Mouse (Mus musculus) thymus, adult 18-20 months (tissue): ENCODE results near the gene Hopx.
A peak's percentile ranks its signal among the peaks of the same experiment; 100 is the strongest.

Source experiments
- DNase-seq, 2 experiments: peaks; one replicate each; pipeline ENCODE4 v3.0.0; 2022; ENCODE audit warnings: mixed read lengths in 2 of 2

Gene Hopx

DNA sequence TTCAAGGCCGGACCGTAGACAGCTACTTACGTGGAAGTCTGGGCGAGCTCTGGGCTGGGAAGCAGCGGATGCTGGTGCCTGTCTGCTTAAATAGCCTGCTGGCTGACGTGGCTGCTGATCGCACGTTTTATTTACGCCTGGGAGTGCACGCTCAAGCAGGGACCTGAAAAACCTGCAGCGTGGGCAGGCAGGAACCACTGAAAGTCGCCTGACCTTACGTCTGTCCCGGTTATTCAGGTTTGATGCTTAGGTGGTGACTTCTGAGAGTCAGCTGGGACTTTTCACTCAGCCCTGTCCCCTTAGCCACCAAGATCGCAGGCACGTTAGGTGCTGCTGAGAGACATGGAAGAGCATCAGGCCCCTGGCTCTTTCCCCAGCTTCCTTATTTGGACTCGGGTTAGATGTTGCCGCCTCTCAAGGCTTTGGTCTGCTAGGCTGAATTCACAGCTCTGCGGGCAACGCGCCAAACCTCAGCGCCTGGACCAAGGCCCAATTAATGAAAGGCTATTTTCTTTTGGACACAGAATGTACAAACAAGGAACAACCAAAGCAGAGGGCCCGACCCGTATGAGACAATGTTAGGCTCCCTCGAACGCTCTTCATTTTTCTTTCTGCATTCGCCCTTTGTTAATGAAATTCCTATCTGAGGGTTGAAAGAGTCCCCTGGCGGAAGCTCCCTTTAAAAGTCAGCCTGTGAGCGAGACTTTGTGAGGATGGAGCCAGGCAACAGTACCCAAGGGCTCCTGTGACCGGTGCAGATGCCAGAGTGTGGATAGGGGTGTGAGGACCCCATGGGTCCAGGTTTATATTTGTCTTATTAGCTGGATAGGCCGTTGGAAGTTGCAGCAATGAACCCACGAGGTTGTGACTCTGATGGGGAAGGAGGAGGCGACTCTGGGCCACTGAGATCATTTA is at the start of gene Hopx:
Gene Hopx, minus strand, starts transcription at position 305 of the 915 bp plus-strand sequence.
- DNase-seq: no peak

DNA sequence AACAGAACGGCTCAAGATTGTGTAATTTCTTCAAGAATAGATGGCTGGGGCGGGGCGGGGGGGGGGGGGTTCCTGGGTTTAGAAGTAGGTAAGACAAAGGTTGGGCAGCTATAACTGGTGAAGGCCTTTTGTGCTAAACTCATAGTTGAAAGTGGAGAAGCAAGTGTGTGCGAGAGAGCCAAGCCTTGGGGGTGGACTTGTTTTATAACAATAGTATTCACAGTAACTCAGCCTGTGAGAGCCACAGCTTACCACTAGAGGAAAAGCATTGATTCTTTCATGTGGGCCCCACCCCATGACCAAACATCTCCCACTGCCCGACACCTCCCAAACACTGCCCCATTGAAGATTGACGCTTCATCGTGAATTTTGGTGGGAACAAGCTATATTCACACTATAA is 48.7 kb upstream of the Hopx start:
- DNase-seq: no peak

DNA sequence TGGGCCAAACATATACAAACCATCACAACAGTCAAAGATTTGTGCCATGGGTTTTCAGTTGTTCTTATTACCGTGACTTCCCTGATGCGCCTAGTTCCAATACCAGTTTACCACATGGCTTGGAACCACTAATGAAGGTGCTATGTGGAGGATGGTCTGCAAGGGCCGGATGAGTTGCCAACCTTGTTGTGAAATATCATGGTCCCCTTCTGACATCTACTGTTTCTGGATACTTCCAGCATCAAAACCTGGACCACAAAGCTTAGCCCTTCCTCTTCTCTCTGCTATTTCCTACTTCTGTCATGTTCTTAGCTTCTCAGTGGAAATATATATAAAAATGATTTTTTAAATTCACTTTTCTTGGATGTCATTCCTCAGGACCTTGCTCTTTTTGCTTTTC is 47.6 kb upstream of the Hopx start:
- DNase-seq: no peak

DNA sequence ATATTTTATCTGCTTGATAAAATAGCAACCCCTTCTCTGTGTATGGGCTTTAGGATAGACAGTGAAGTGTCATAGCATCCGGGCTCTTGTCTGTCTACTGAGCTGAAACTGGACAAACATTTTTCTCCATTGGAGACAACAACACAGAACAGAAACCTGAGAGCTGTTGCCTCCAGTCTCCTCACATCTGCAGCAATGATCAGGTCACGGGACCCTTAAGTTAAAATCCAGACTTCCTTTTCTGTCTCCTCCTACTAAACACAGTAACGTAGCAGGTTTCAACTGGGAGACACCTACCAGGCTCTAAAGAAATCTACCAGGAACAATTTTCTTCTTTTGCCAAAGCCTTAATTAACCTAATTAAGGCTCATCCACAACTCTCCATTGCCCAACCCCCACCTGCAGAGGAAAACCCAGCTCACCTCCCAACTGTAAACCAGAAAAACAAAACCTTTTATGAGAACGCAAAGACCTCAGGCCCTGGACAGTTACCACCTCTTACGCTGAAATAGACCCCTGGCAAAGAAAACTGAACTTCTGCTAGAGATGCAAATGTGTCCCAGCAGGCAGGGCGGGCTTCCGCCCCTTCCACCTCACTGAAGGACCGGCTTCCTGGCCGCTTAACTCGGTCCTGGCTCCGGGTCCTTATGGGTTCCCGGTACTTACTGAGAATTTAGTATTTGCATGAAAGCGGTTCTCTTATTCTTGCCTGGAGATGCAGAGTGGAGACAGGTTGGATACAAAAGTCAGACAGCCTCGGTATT is 43.0 kb upstream of the Hopx start:
- DNase-seq: no peak

DNA sequence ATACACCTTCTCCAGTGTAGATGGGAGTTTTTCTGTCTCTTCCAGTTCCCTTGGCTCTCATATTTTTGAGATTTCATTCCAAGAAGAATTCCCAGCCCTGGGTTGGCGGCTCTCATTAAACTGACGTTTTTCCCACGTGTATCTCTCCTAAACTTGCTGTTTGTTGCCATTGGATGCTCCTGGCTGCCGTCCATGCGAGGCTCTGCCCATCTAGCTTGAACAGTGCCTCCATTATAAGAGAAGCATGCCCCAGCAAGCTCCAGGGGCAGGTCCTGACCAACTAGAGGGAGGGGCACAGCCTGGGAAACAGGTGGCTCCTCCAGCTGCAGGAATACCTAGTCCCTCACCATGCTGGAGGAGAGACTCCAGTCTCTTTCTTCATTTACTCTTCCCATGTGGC is 42.0 kb upstream of the Hopx start:
- DNase-seq: no peak

DNA sequence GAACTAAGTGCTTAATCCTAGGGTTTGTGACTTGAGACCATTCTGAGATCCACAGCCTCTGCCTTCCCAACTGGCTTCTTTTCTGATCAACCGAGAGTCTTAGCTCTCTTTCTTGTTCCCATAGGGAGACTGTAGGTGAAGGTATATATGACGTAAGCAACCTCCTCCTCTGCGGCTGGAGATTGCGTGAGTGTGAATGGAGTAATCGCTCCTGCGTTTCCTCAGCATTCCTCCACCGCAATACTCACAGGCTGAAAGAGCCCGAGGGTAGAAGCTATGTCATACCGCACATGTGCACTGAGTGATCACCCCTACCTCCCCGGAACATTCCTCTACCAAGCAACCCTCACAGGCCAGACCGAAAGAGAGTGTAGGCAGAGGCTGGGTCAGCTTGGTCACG is 40.6 kb upstream of the Hopx start:
- no peak for DNase-seq

DNA sequence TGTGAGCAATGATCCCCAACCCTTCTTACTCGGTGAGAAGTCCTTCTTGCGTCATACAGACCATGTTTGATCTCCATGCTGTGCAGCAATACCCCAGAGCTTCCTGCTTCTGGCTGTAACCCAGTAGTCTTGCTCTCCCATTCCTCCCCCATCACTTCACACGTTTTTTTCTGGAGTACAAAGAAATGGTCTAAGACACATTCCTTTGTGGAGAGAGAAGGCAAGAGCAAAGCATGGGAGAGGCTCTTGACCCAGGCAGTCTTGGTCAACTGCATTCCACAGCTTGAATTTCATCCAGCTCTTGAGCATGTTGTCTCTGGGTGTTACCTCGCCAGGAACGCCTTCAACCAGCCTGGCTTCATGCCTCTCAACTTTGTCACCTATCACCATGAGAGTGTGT is 39.9 kb upstream of the Hopx start:
- no peak for DNase-seq

DNA sequence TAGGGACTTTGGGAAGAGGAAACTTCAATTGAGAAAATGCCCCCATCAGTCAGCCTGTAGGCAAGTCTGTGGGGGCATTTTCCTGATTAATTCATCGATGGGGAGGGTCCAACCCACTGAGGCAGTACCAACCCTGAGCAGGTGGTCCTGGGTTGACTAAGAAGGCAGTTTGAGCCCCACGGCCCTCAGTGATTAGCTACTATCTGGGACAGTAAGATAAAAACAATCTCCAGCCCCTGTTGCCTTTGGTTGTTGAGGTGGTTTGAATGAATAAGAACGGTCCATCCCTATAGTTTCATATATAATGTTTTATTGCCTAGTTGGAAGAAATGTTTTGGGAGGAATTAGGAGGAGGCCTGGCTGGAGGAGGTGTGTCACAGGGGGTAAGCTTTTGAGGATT is 36.8 kb upstream of the Hopx start:
- DNase-seq: no peak

DNA sequence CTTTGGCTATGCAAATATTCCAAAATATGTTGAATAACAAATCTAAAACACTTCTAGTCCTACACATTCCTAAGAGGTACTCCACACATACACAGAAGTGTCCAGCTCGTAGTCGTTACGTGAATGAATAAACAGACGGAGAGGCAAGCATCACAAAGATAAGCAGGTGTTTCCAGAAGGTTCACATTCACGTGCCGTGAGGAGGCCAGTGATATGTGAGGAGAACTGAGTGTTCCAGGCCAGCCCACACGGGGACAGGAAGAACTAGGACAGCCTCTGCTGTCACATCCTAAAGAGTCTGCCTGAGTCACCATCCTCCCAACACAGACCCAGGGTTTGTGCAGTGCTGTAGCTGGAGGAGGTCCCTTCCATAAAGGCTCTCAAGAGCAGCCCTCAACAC is 36.2 kb upstream of the Hopx start:
- DNase-seq: no peak

DNA sequence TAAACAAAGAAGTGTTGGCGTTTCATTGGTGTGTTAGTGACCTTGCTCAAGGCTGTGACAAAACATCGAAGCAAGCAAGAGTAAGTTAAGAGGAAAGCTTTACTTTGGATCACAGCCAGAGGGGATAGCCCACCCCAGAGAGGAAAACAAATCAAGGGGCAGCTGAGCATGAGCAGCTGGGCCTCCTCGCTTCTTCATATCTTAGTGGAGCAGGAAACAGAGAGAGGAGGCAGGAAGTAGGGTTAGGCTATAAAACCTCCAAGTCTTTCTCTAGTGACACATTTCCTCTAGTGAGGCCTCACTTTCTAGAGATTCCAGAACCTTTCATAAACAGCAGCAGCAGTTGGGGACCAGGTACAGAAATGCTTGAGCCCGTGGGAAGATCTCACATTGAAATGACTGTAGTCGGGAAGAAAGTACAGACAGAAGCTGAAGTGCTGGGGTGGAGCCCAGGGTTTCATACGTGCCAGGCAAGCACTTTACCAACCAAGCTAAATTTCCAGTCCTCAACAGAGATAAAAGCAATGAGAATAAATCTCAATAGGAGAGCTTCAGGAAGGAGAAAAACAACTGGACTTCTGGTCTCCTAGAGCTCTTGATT is 33.2 kb upstream of the Hopx start:
- DNase-seq: no peak

DNA sequence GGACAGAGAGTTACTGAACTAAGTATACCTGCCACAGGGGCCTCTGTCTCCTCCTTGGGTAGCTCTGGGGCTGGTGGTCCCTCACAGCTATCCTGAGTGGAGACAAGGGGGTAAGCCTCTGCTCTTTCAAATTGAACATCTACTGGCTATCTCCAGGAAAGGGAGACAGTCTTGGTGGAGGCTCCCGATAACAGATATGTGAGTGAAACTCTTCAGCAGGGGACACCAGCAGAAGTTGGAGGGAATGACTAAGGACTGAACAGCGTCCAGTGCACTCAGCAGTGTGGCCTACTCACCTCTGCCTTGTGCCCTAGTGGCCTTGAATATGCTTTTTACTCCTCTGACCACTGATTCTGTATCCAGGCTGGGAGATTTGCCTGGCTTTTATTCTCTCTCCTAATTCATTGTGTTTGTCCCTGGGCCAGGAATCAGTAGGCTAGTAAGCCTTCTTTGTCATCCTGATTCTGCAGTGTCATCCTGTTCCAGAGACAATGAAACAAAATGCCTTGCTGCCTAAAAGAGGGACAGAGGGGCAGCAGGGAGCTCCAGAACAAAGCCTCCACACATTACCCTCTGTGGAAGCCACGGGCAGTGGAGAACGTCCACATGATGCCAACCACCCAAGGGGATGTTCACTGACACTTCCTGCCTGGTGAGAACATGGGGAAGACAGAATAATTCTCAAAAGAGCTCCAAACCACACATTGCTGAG is 31.7 kb upstream of the Hopx start:
- DNase-seq: no peak

DNA sequence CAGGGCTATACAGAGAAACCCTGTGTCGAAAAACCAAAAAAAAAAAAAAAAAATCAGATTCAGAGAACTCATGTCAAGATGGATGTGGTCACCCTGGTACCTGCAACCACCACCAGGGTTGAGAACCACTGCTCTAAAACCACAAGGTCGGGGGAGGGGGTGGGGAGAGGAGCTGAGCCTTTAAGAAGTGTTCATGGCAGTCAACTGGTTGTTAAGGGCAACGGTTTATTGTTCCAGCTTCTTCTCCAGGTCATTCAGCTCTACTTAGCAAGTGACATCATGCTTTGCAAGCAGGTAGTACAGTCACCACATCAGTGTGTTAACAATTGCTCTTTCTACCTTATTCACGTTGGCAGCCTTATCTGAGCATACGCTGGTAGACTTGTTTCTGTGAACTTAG is 29.7 kb upstream of the Hopx start:
- DNase-seq: no peak

DNA sequence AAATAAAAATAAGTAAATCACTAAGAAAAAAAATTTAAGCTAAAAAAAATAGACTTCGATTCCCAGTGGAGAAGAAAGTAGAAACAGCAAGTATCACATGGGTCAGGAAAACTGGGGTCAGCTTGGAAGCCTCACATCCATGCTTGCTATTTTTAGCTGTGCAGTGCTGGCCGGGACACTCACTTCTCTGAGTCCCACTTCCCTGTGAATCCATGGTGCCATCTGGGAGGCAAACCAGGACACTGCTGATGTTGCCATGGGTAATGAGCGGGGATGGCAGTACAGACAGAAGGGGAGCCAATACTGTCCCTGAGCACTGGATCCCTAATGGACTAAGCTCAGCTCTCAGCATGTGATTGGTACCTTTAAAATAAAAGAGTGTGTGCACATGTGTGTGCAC is 28.2 kb upstream of the Hopx start:
- no peak for DNase-seq

DNA sequence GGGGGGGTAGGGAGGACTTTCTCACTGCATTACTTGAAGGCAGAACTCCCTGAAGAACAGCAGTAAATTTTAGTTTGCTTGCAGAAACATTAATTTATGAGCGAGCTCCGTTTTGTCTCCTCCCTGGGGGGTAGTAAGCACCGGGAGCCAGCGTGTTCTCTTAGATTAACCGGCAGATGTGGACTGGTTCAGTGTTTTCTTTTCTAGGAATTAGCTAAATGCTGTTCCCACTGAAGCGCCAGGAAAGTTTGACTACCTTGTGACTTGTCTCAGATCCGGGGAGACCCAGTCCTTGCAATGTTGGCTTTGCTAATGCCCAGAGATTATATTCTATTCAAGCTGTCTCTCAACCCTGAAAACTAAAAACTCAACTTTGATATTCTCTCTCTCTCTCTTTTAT is 26.4 kb upstream of the Hopx start:
- DNase-seq: no peak

DNA sequence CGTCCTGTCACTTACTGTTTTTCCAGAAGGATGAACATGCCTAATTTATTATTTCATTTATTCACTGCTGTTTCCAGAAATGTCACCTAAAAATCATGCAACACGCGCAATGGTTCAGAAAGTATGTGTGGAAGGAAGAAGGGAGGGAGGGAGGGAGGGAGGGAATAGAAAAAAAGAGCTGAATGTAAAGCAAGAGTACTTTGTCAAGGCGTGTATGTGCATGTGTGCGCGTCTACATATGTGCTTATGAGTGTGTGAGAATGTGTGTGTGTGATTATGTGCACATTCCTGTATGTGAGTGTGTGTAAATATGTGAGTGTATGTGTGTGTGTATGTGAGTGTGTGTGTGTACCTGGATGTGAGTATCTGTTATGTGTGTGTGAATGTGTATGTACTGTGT is 25.9 kb upstream of the Hopx start:
- no peak for DNase-seq

DNA sequence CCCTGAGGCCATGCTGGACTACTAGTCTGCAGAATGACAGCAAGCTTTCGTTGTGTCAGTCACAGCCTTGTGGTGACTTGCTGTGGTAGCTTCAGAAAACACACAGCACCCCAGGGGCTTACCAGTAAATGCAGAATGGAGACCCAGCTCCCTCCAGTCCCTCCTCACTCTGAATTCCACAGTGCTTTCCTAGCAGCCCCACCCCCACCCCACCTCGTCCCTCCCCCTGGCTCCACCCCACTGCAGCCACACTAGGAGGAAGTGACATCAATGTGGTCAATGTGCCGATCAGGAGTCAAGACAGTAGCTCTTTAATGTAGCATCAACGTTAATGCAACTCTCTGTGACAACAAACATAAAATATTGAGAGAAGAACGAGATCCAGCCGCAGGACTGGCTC is 25.2 kb upstream of the Hopx start:
- DNase-seq: peak in 1 of 2 experiments; percentile 17

DNA sequence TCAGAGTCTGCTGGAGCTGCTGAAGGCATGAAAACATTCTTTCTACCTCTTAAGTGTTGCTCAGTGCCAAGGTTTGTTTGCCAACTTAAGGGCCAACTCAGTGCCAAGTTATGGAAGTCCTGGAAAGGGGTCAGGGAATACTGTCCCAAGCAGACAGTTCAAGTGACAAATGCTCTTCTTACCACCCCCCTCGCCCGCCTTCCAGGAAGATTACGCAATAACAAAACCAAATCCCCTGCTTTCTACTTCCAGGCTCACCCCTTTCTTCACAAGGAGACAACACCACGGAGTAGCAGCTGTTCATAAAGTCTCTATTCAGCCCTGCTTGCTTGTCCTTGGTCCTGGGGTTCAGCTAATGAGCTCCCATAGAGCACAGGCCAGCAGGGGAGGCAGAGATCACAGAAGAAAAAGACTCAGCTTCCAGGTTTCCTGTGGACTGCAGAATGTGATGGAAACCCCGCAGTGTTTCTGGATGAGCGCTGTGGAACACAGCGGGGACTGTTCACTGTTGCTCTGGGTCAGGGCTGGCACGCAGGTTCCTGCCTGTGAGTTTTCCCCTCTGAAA is 22.9 kb upstream of the Hopx start:
- DNase-seq: no peak

DNA sequence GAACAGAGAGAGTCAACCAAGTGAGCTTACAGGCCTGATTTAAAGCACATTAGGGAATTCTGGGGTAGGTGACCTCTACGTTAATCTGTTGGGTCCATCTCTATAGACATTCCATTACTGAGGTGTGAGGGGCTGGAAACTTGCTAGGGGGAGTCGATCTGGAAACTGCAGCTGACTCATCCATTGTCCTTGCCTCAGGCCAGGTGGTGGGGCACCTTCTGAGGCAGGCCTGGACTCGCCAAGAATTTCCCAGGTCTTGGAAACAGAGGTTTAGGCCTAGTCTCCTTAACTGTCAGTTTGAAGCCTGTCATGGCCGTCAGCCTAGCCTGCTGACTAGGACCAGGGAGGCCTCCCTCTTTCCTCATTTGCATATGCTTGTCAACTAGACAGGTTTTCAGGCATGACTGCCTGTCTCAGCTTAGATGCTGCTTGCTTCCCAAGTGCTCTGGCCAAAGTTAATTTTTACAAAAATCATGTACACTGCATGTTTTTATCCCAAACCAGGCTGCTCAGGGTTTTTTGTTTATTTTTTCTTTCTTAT is 21.8 kb upstream of the Hopx start:
- DNase-seq: no peak

DNA sequence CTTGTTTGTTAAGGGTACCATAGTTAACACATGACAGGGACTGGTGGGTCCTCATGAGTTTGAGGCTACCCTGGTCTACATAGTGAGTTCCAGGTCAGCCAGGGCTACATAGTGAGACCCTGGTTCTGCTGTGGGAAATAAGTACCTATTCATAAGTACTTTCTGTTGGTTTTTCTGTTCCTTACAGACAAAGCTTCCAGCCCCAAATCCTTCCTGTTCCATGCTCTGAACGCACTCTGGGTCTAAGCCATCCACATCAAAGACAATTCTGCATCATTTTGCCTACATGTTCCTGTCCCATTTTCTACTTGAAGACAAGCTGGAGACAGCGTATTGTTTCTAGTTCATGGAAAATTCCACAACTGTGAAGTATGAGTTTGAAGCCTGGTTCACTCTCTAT is 20.0 kb upstream of the Hopx start:
- no peak for DNase-seq

DNA sequence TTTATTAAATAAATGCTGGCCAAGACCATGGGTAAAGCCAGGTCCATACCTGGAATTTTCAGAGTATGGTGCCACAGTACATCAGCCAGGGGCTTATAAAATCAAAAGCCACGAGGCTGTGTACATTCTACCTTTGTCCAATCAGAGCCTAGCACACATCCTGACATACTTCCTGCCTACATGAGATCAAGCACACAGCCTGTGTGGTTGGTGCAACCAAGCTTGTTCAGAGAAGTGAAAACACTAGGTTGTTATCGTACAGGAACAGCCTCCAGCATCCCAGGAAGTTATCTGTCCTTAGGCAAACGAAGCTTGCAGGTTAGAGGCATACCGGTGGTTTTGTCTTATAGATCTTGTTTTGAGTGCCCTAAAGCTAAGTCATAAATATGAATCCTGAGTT is 19.5 kb upstream of the Hopx start:
- peak in 1 of 2 experiments; percentile 36 for DNase-seq

DNA sequence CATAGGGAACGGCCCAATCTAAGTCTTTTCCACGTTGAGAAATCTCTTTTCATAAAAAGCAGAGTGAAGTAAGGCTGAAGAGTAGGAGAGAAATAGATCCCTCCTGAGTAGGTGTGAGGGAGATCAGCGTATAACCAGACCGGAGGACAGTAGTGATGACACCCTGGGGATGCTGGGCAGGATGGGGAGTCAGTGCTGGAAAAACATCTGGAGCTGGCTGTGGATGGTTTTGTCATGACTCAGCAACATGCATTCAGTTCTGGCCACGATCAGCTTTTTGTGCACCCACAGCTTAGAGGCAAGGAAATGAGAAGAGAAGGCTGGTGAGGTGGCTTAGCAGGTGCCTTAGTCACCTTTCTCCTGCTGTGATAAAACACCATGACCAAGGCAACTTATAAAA is 19.0 kb upstream of the Hopx start:
- DNase-seq: no peak

DNA sequence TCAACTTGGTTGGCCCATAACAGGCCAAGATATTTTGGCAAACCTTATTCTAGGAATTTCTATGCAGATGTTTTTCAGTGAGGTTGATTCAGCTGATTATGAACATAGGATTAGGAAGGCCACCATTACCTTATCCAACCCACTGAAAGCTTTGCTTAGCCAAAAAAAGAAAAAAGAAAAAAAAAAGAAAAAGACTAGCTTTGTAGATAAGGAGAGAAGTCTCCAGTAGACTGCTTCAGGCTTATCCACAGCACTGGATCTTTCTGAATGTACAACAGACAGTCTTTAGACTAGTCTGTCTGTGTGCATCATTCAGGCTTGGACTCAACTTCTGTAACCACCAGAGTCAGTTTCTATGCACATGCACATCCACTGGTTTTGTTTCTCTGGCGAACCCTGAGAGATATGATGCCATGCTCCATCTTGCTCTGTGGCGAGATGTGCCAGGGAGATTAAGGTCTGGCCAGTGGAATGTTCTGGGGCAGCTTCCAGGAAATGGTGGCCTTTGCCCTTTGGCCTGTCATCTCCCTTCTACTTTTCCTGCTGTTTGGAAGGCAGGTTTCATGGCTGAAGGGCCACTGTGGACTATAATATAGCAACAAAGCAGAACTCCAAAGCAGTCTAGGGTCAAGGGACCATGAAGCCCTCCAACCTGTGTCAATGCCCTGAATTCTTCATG is 17.7 kb upstream of the Hopx start:
- DNase-seq: no peak
